Comparison of ENCODE assay signal across 8 mouse cellular contexts in the genomic region with DNA sequence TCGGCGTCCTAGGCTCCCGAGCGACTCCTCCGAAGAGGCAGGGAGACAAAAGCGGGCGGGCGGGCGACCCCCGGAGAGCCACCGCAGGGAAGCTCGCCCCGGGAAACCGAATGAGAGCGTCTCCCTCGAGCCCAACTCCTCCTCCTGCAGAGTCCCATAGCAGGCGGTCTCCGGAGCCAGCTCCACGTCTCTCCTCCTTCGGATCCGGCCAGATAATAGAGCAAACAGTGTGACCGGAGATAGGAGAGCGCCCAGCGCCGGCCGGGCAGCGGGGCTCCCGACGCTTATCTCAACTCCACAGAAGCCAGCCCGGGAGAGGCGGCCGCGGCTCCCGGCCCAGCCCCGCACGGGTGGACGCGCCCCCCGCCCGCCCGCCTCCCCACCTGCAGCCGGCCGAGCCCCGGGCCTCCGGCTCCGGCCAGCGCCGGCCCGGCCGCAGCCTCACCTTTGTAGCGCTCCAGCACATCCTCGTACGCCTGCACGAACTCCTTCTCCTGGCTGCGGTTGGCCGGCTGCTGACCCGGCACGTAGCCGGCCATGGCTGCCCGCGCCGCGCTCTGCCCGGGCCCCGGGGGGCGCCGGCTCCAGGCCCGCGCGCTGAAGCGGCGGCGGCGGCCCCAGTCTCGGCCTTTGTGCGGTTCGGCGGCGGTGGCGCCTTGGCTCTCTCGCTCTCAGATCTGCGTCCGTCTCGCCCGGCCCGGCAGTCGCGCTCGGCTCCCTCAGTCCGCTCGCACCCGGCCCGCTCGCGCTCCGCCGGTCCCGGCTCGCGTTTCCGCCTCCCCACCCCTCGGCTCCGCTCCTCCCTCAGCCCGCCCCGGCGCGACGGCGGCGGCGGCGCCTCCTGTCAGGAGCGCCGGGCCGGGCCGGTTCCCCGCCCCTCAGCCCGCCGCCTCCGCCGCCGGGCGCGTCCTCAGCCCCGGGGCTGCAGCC. TPM values are rescaled to one million over a fixed set of nuclear protein-coding genes. Genes with fewer than 3 reads are reported as not detected.
DNase-seq lines count a peak whose midpoint lies in the region; ATAC-seq and TF ChIP-seq lines count a peak whose summit lies in the region.

No protein-coding gene starts in this region.

- H3K9ac ChIP-seq in hindbrain, embryonic 13.5 days = peak overlapping the region; percentile 99

- TF ChIP-seq CTCF in small intestine, adult 2 months (IDR thresholded peaks at IDR 0.05; ENCODE audit: extremely low read depth, insufficient read length, insufficient replicate concordance, low read depth, low read length) = no peak

- peak; percentile 53 for TF ChIP-seq POLR2A in small intestine, adult 2 months (IDR thresholded peaks at IDR 0.05; ENCODE audit: low read depth, low read length)

- DNase-seq in cerebellum, adult 11 months = no peak
- peak; percentile 64 for DNase-seq in cerebellum, adult 9-11 months
- peak; percentile 68 for DNase-seq in gastrocnemius, adult 18-20 months (ENCODE audit: low spot score)
- peak; percentile 64 for DNase-seq in left cerebral cortex, postnatal 4 days

- peak; percentile 88 for ATAC-seq in cerebellum, adult (ENCODE audit: insufficient number of reproducible peaks, low FRiP score, low TSS enrichment)
- peak; percentile 73 for ATAC-seq in hindbrain, embryonic 13.5 days (ENCODE audit: low FRiP score)
- ATAC-seq in megakaryocyte-erythroid progenitor cell, adult 5-6 weeks (replicated peaks; ENCODE audit: low FRiP score, low TSS enrichment, poor library complexity, severe bottlenecking) = peak; percentile 89

- H3K4me2 ChIP-seq in hindbrain, embryonic 13.5 days = peak overlapping the region; percentile 86

- intact Hi-C loops in left cerebral cortex, postnatal 4 days (cut with DNase I) = loop anchor here (5.0 kb wide), 1 partner anchor 137 kb away; no protein-coding TSS in a partner anchor

- no peaks in the 10 kb centered on the region for H3K36me3 ChIP-seq in hindbrain, embryonic 13.5 days
- no peaks in the 10 kb centered on the region for H3K36me3 ChIP-seq in small intestine, adult 2 months (ENCODE audit: control insufficient read depth, insufficient read depth, low read length)

- H3K4me1 ChIP-seq in hindbrain, embryonic 13.5 days (replicated peaks) = peaks cover 60% of the 10 kb centered on the region
- peaks cover 2% of the 10 kb centered on the region; the same call in 1 of the 2 replicates for H3K4me1 ChIP-seq in small intestine, adult 2 months (ENCODE audit: control insufficient read depth, insufficient read depth, insufficient read length, low read length)

- H3K4me3 ChIP-seq in hindbrain, embryonic 13.5 days = peak overlapping the region; percentile 88
- peak overlapping the region; percentile 84 for H3K4me3 ChIP-seq in small intestine, adult 2 months (ENCODE audit: low read depth, low read length)

- H3K27ac ChIP-seq in hindbrain, embryonic 13.5 days = peak overlapping the region; percentile 99
- H3K27ac ChIP-seq in small intestine, adult 2 months (ENCODE audit: insufficient read depth, low read depth, low read length) = peak overlapping the region; percentile 73

- WGBS in hindbrain, embryonic 13.5 days = under 1% methylated on average over 85 of the region's 125 CpGs
- under 1% methylated on average over 116 of the region's 125 CpGs for WGBS in small intestine, adult 2 months

- H3K9me3 ChIP-seq in hindbrain, embryonic 13.5 days = no peaks in the 10 kb centered on the region

- no peaks in the 10 kb centered on the region for H3K27me3 ChIP-seq in hindbrain, embryonic 13.5 days
- H3K27me3 ChIP-seq in small intestine, adult 2 months (ENCODE audit: control insufficient read depth, insufficient read depth, low read length) = 0 out of 2 replicates have a peak, but pooled peaks cover 2% of the 10 kb centered on the region

RNA-seq across cellular contexts. Expression of a gene that starts 19.9 kb away (rescaled TPM):
- 10 to 100 TPM; 49.0 to 55.4 TPM for total RNA-seq in gastrocnemius, adult 18-20 months (2021)
- polyA plus RNA-seq in hindbrain, embryonic 13.5 days (2015; fragmentation: Nextera tagmentation; extraction: Ambion mirVana) = 67.3 and 69.5 TPM in 2 replicates
- 100 to 1,000 TPM; 337 to 347 TPM for total RNA-seq in left cerebral cortex, postnatal 4 days (2021)
- 101 and 139 TPM in 2 replicates for total RNA-seq in megakaryocyte-erythroid progenitor cell, adult 5-6 weeks (2014; fragmentation: Nextera tagmentation)
- total RNA-seq in megakaryocyte-erythroid progenitor cell, adult 5-6 weeks (2017) = 111 and 173 TPM in 2 replicates
- 14.9 and 22.3 TPM in 2 replicates for polyA plus RNA-seq in small intestine, adult 2 months (2012; rRNA removed)

RNA-seq across cellular contexts. Expression of a gene that starts 53.7 kb away (rescaled TPM):
- total RNA-seq in gastrocnemius, adult 18-20 months (2021) = 100 to 1,000 TPM; 270 to 291 TPM
- polyA plus RNA-seq in hindbrain, embryonic 13.5 days (2015; fragmentation: Nextera tagmentation; extraction: Ambion mirVana) = 438 and 450 TPM in 2 replicates
- total RNA-seq in left cerebral cortex, postnatal 4 days (2021) = 100 to 1,000 TPM; 134 to 138 TPM
- 163 and 168 TPM in 2 replicates for total RNA-seq in megakaryocyte-erythroid progenitor cell, adult 5-6 weeks (2014; fragmentation: Nextera tagmentation)
- total RNA-seq in megakaryocyte-erythroid progenitor cell, adult 5-6 weeks (2017) = 121 and 189 TPM in 2 replicates
- 7.1 and 16.5 TPM in 2 replicates for polyA plus RNA-seq in small intestine, adult 2 months (2012; rRNA removed)
